Mouse (Mus musculus) cerebellum, adult 9-11 months (tissue): ENCODE results near the gene Gm7073.

Experiments used
- DNase-seq: peaks from one replicate; pipeline ENCODE4 v3.0.0; 2022

Gene Gm7073

GRCm38 (mm10) chrX:60539149-60539548, at the start of gene Gm7073:
Gene Gm7073, minus strand, starts transcription at chrX:60539249.
- DNase-seq, result no peak

GRCm38 (mm10) chrX:60570539-60570938, 31.5 kb upstream of the Gm7073 start:
- no peak for DNase-seq

- DNase-seq, result no peak
Observed at GRCm38 (mm10) chrX:60569047-60569446, 30.0 kb upstream of the Gm7073 start.

- no peak for DNase-seq
Observed at GRCm38 (mm10) chrX:60555242-60555641, 16.2 kb upstream of the Gm7073 start.

- DNase-seq, result peak; percentile 44
Observed at GRCm38 (mm10) chrX:60547444-60548304, 8.6 kb upstream of the Gm7073 start.

- no peak for DNase-seq
Observed at GRCm38 (mm10) chrX:60547098-60547443, 8.0 kb upstream of the Gm7073 start.

- no peak for DNase-seq
Observed at GRCm38 (mm10) chrX:60545906-60546305, 6.9 kb upstream of the Gm7073 start.

GRCm38 (mm10) chrX:60545444-60545843, 6.4 kb upstream of the Gm7073 start:
- no peak for DNase-seq

GRCm38 (mm10) chrX:60544098-60544497, 5.0 kb upstream of the Gm7073 start:
- DNase-seq, result no peak

GRCm38 (mm10) chrX:60542901-60543300, 3.9 kb upstream of the Gm7073 start:
- no peak for DNase-seq

- DNase-seq, result peak; percentile 1
Observed at GRCm38 (mm10) chrX:60503995-60504394, 35.1 kb downstream of the Gm7073 start.

- no peak for DNase-seq
Observed at GRCm38 (mm10) chrX:60497750-60498149, 41.3 kb downstream of the Gm7073 start.

GRCm38 (mm10) chrX:60495308-60495707, 43.7 kb downstream of the Gm7073 start:
- DNase-seq, result no peak

GRCm38 (mm10) chrX:60463786-60464185, 75.3 kb downstream of the Gm7073 start:
- DNase-seq, result no peak

GRCm38 (mm10) chrX:60414563-60415111, 124.4 kb downstream of the Gm7073 start:
- DNase-seq, result no peak

- no peak for DNase-seq
Observed at GRCm38 (mm10) chrX:60405681-60406080, 133.4 kb downstream of the Gm7073 start.

GRCm38 (mm10) chrX:60404668-60405044, 134.4 kb downstream of the Gm7073 start:
- peak; percentile 89 for DNase-seq

GRCm38 (mm10) chrX:60403764-60404667, 135.0 kb downstream of the Gm7073 start:
- peak; percentile 76 for DNase-seq

- DNase-seq, result peak; percentile 38
Observed at GRCm38 (mm10) chrX:60403062-60403763, 135.8 kb downstream of the Gm7073 start.

- DNase-seq, result peak; percentile 59
Observed at GRCm38 (mm10) chrX:60394292-60394691, 144.8 kb downstream of the Gm7073 start.

GRCm38 (mm10) chrX:60386852-60387251, 152.2 kb downstream of the Gm7073 start:
- no peak for DNase-seq
